Mouse (Mus musculus) spleen, postnatal 10 days (tissue): ENCODE measurements around the gene Crocc.

Source experiments
- DNase-seq, 2 experiments: peaks; one replicate each; pipeline ENCODE4 v3.0.0; 2021 to 2022; ENCODE audit warnings: low spot score in 2 of 2

Gene Crocc

GRCm38 (mm10) chr4:140986711-140987395 is 73.5 kb downstream of the Crocc start, which contains the start of gene Atp13a2:
TSS of gene Atp13a2 (plus strand) at chr4:140986873.
- peak; percentile 86 to 94 for DNase-seq

- no peak for DNase-seq
Observed at GRCm38 (mm10) chr4:140986024-140986710, 74.2 kb downstream of the Crocc start.

- DNase-seq: no peak
Observed at GRCm38 (mm10) chr4:140984544-140984943, 75.8 kb downstream of the Crocc start.

DNA sequence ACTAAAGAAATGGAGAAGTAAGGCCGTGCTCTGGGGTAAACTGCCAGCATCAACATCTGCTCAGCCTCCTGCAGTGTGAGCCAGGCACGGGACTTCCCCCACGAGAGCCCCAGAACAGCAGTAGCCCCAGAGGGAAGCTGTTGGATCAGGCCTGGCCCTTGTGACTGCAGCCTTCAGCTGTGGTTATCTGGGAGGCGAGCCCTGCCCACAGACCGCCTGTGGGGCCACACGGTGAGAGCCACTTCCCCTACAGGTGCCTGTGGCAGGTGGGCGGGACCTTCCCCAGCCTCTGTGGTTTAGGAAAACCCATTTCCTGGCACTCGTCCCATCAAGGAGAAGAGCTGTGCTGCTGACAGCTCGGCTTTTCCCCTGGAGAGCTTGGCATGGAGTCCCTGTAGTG is 76.9 kb downstream of the Crocc start:
- DNase-seq: peak; percentile 34 to 75

GRCm38 (mm10) chr4:140982808-140983207 is 77.5 kb downstream of the Crocc start:
- DNase-seq: no peak

DNA sequence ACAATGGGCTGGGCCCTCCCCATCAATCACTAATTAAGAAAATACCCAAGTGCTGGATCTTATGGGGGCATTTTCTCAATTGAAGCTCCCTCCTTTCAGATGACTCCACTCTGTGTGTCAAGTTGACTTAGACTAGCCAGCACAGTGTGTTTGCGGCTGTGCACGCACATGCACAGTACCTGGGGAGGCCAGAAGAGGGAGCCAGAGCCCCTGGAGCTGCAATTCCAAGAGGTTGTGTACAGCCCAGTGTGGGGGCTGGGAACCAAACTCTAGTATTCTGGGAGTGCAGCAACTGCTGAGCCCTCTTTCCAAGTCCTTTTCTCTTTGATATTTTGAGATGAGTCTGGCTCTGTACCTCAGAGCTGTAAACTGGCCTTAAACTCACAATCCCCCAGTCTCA is 78.7 kb downstream of the Crocc start:
- peak in 1 of 2 experiments; percentile 46 for DNase-seq

DNA sequence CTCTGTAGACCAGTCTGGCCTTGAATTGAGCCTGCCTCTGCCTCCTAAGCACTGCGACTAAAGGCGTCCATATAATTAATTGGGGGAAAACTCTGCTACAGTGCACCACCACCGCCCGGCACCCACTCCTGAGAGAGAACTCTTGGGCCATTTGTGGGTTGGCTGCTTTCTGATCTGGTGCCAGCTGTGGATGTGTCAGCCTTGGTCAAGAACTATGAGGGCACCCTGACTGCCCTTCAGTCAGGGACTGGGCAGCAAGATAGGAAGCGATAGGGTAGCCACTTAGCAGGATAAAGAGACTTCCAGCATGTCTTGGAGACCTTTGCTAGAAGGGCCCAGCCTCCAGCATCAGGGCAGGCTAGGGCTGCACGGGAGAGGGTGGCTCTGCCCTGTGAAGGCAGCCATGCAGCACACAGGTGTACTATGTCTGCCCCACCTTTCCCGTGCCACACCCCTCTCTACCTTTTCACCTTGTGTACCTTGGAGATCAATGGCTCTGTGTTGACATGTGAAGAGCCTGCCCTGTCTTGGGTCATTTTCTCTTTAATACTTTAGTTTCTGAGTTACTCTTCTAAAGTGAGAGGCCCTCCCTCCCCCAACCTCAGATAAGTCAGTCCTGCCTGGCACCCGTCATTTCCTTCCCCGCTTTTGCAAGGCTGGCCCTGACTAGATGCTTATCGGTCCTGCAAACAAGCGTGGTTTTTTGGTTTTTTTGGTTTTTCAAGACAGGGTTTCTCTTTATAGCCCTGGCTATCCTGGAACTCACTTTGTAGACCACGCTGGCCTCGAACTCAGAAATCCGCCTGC is 82.3 kb downstream of the Crocc start:
- no peak for DNase-seq

DNA sequence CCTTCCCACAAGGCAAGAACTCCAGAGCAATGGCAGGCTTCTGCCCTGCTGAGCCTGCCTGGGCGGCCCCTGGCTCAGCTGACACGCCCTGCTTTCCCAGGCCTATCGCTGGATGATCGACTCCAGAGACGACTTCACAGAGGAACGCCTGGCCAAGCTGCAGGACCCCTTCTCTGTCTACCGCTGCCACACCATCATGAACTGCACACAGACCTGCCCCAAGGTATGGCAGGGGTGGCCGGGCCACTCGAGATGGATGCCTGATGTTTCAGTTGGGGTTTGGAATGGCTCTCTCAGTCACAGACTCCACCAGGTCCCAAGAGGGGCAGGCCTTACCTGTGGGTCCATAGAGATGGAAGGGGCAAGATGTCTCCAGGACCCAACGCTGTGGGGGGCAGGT is 83.1 kb downstream of the Crocc start:
- no peak for DNase-seq

GRCm38 (mm10) chr4:140975356-140975755 is 85.0 kb downstream of the Crocc start:
- no peak for DNase-seq

- DNase-seq: no peak
Observed at GRCm38 (mm10) chr4:140974408-140974807, 85.9 kb downstream of the Crocc start.

GRCm38 (mm10) chr4:140971691-140972090 is 88.7 kb downstream of the Crocc start:
- DNase-seq: no peak

GRCm38 (mm10) chr4:140967386-140968159 is 92.8 kb downstream of the Crocc start:
- DNase-seq: no peak
